Mouse (Mus musculus): ENCODE results near the gene Gm5105. TPM values are rescaled to one million over a fixed set of nuclear protein-coding genes. Genes with fewer than 3 reads are reported as not detected.

Gm5105 gene
- polyA plus RNA-seq, 1 experiment from 2014 or later, result 0.14 TPM

- Histone ChIP-seq H3K27ac (ENCODE audit: low read length) (no peak overlapping the region), H3K9ac (replicated peaks; ENCODE audit: low read depth, low read length) (no peak overlapping the region), H3K4me1 (replicated peaks; ENCODE audit: control insufficient read depth, insufficient read depth, low read length) (peaks cover 10% of the 10 kb centered on the region), H3K4me3 (replicated peaks; ENCODE audit: low read length) (no peak overlapping the region), H3K27me3 (replicated peaks; ENCODE audit: control insufficient read depth, insufficient read depth, low read length) (no peaks in the 10 kb centered on the region), H3K4me2 (ENCODE audit: low read length) (no peak overlapping the region), H3K36me3 (ENCODE audit: control insufficient read depth, insufficient read depth) (no peaks in the 10 kb centered on the region), H3K9me3 (ENCODE audit: control insufficient read depth, low read length) (no peaks in the 10 kb centered on the region)
- ATAC-seq, result no peak
- 30% methylated on average over 9 of the region's 9 CpGs for WGBS
Observed at GRCm38 (mm10) chr3:137999224-137999790, 67.9 kb downstream of the Gm5105 start.

Other genes with a start within 250 kb of the Gm5105 start
- 1,163 and 1,308 TPM in 2 replicates for gene H2afz, start 202.9 kb downstream of the Gm5105 start, polyA plus RNA-seq (2015; fragmentation: Nextera tagmentation; extraction: Ambion mirVana)
- gene Dnajb14, start 199.7 kb downstream of the Gm5105 start, polyA plus RNA-seq (2015; fragmentation: Nextera tagmentation; extraction: Ambion mirVana), result 7.8 and 12.2 TPM in 2 replicates
- 141 and 145 TPM in 2 replicates for gene Lamtor3, start 148.9 kb downstream of the Gm5105 start, polyA plus RNA-seq (2015; fragmentation: Nextera tagmentation; extraction: Ambion mirVana)
- 4.1 and 4.3 TPM in 2 replicates for gene Dapp1, start 85.8 kb downstream of the Gm5105 start, polyA plus RNA-seq (2015; fragmentation: Nextera tagmentation; extraction: Ambion mirVana)
- gene 1110002E22Rik, start 2.3 kb downstream of the Gm5105 start, polyA plus RNA-seq (2015; fragmentation: Nextera tagmentation; extraction: Ambion mirVana), result 0.24 and 0.32 TPM in 2 replicates
- gene Trmt10a, start 76.1 kb upstream of the Gm5105 start, polyA plus RNA-seq (2015; fragmentation: Nextera tagmentation; extraction: Ambion mirVana), result 7.2 and 7.3 TPM in 2 replicates
- gene Mttp, start 77.6 kb upstream of the Gm5105 start, polyA plus RNA-seq (2015; fragmentation: Nextera tagmentation; extraction: Ambion mirVana), result 8.2 and 8.7 TPM in 2 replicates
- not detected in 2 replicates for gene 4930579F01Rik, start 126.4 kb upstream of the Gm5105 start, polyA plus RNA-seq (2015; fragmentation: Nextera tagmentation; extraction: Ambion mirVana)
- 0.53 and 1.4 TPM in 2 replicates for gene Adh7, start 150.4 kb upstream of the Gm5105 start, polyA plus RNA-seq (2015; fragmentation: Nextera tagmentation; extraction: Ambion mirVana)
- 0.28 and 2.1 TPM in 2 replicates for gene Adh1, start 193.6 kb upstream of the Gm5105 start, polyA plus RNA-seq (2015; fragmentation: Nextera tagmentation; extraction: Ambion mirVana)
- not detected in 2 replicates for gene Adh6a, start 245.9 kb upstream of the Gm5105 start, polyA plus RNA-seq (2015; fragmentation: Nextera tagmentation; extraction: Ambion mirVana)